Mouse (Mus musculus): ENCODE results near the gene Tepp.

DNA sequence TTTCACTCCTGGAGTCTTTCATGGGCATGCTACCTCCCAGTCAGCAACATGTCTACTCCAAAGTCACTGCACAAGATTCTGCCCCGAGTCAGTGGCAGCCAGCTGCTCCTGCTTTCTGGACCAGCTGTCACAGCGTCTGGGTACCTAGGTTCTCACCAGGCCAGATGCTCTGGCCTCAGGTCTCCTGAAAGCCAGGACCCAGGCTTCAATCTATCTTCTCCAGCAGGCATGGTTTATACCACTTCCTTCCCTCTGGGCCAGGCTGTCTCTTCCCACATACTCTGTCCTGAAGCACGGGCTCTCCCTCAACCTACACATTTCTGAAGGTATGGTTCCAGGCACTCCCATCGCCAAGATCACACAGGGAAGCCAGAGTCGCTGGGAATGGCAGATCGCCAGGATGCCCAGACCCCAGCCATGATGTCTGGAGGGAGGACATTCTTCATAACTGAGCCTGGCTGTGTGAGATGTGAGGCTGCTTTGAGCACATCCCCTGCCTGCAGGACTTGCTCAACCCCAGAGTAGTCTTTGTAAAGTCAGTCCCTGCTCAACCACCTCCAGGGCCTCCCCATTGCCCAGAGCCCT is 21.2 kb upstream of the Tepp start:
- no peak for TF ChIP-seq POLR2A (IDR thresholded peaks at IDR 0.05; ENCODE audit: control insufficient read depth, extremely low read depth, insufficient read depth, low read length, poor library complexity)
- TF ChIP-seq CTCF (IDR thresholded peaks at IDR 0.05; ENCODE audit: borderline replicate concordance, control insufficient read depth, extremely low read depth, insufficient read depth, low read length, poor library complexity) = no peak
